Mouse (Mus musculus) cortical plate, adult 2 months (tissue): ENCODE measurements around the gene Fam102a.

ENCODE experiments used
- CTCF ChIP-seq: fragments of 200-500 bp; IDR thresholded peaks from 2 replicates; pipeline ENCODE4 v1.5.1; 2011; ENCODE audit warnings: mild to moderate bottlenecking, control low read depth, low read length; ENCODE audit not compliant: insufficient read depth; ENCODE audit errors: extremely low read depth
- POLR2A ChIP-seq: fragments of 200-500 bp; IDR thresholded peaks from 2 replicates; pipeline ENCODE4 v1.6.1; 2011; ENCODE audit warnings: mild to moderate bottlenecking, low read length, control low read depth; ENCODE audit not compliant: insufficient read depth; ENCODE audit errors: extremely low read depth

- no peak for TF ChIP-seq CTCF
- TF ChIP-seq POLR2A: no peak
Measured at GRCm38 (mm10) chr2:32547380-32547779, 12.2 kb downstream of the Fam102a start.
